Mouse (Mus musculus) intestine, postnatal 0 days (tissue): ENCODE results near the gene Wdfy1. TPM values are rescaled to one million over a fixed set of nuclear protein-coding genes. Genes with fewer than 3 reads are reported as not detected.

Experiments
- ATAC-seq: fragments of 200-750 bp; cut with Nextera tagmentation; 2 replicates; pipeline ENCODE4 v1.8.0; 2017; ENCODE audit warnings: mild to moderate bottlenecking, moderate TSS enrichment, moderate library complexity
- H3K27ac ChIP-seq: fragments of 300-500 bp; sonication (generic); 2 replicates; pipeline ENCODE4 v1.5.1; 2014; ENCODE audit warnings: mild to moderate bottlenecking, low read depth, low read length, moderate library complexity
- H3K27me3 ChIP-seq: fragments of 300-500 bp; sonication (generic); replicated peaks from 2 replicates; pipeline ENCODE4 v1.6.1; 2014; ENCODE audit warnings: low read length, mixed read lengths; ENCODE audit not compliant: control insufficient read depth, insufficient read depth
- H3K36me3 ChIP-seq: fragments of 300-500 bp; sonication (generic); 2 replicates; pipeline ENCODE4 v1.6.1; 2014; ENCODE audit warnings: mild to moderate bottlenecking, moderate library complexity; ENCODE audit not compliant: control insufficient read depth, insufficient read depth
- H3K4me1 ChIP-seq: fragments of 300-500 bp; sonication (generic); replicated peaks from 2 replicates; pipeline ENCODE4 v1.6.1; 2014; ENCODE audit warnings: antibody characterized with exemption, low read length, mixed read lengths; ENCODE audit not compliant: control insufficient read depth, insufficient read depth
- H3K4me2 ChIP-seq: fragments of 300-500 bp; sonication (generic); replicated peaks from 2 replicates; pipeline ENCODE4 v1.6.1; 2014; ENCODE audit warnings: low read depth, mild to moderate bottlenecking, moderate library complexity
- H3K4me3 ChIP-seq: fragments of 300-500 bp; sonication (generic); 2 replicates; pipeline ENCODE4 v1.5.1; 2014; ENCODE audit warnings: low read depth, low read length
- H3K9ac ChIP-seq: fragments of 300-500 bp; sonication (generic); 2 replicates; pipeline ENCODE4 v1.6.1; 2014; ENCODE audit warnings: mild to moderate bottlenecking, low read depth, low read length
- H3K9me3 ChIP-seq: fragments of 300-500 bp; sonication (generic); 2 replicates; pipeline ENCODE4 v1.6.1; 2016; ENCODE audit warnings: mixed run types; ENCODE audit not compliant: control insufficient read depth
- CTCF ChIP-seq: sonication (generic); IDR thresholded peaks from 2 replicates; pipeline ENCODE4 v1.5.1; 2016; ENCODE audit warnings: low read depth, mild to moderate bottlenecking, control low read depth, antibody characterized with exemption, moderate library complexity
- WGBS: fragments of 180-500 bp; shearing (Covaris S2); extraction: QIAGEN DNeasy Blood & Tissue Kit; methylation state at CpG from one replicate; pipeline ENCODE4 v1.1.7; 2014; 5-methylcytosine and 5-hydroxymethylcytosine counted together
- polyA plus RNA-seq: library from polyadenylated mRNA; unstranded; fragments of >200 nt; fragmentation: Nextera tagmentation; extraction: Ambion mirVana; gene quantifications from 2 replicates; pipeline ENCODE4 v1.2.1, GENCODE M21; 2015

Wdfy1 gene
- polyA plus RNA-seq, 1 experiment from 2014 or later = 37.2 TPM

GRCm38 (mm10) chr1:79761106-79761916 lies 14.6 kb downstream of the Wdfy1 start:
- H3K4me2 ChIP-seq = peak overlapping the region; percentile 89
- ATAC-seq = peak; percentile 94
- peak overlapping the region; percentile 92 for H3K4me3 ChIP-seq
- WGBS = under 1% methylated on average over 65 of the region's 65 CpGs
- peak overlapping the region; percentile 76 for H3K9ac ChIP-seq
- H3K27me3 ChIP-seq = no peaks in the 10 kb centered on the region
- peak overlapping the region; percentile 42 for H3K27ac ChIP-seq
- no peaks in the 10 kb centered on the region for H3K9me3 ChIP-seq
- no peaks in the 10 kb centered on the region for H3K36me3 ChIP-seq
- peaks cover 2% of the 10 kb centered on the region; the same call in 1 of the 2 replicates for H3K4me1 ChIP-seq
- 0 out of 2 replicates have a peak, but pooled peaks have one; percentile 4 for TF ChIP-seq CTCF

GRCm38 (mm10) chr1:79760656-79761055 lies 15.3 kb downstream of the Wdfy1 start:
- ATAC-seq = peak; percentile 45
- Histone ChIP-seq H3K4me2 (peak overlapping the region; percentile 89), H3K4me3 (peak overlapping the region; percentile 92), H3K9me3 (no peaks in the 10 kb centered on the region), H3K36me3 (no peaks in the 10 kb centered on the region), H3K27ac (peak overlapping the region; percentile 42; the same call in 1 of the 2 replicates), H3K9ac (peak overlapping the region; percentile 76), H3K4me1 (peaks cover 2% of the 10 kb centered on the region; the same call in 1 of the 2 replicates), H3K27me3 (no peaks in the 10 kb centered on the region)
- 5% methylated on average over 11 of the region's 11 CpGs for WGBS
- no peak for TF ChIP-seq CTCF

- no peaks in the 10 kb centered on the region for H3K36me3 ChIP-seq
- H3K9ac ChIP-seq = no peak overlapping the region
- no peak for TF ChIP-seq CTCF
- no peak for ATAC-seq
- peak overlapping the region; percentile 89; the same call in 1 of the 2 replicates for H3K4me2 ChIP-seq
- H3K27me3 ChIP-seq = no peaks in the 10 kb centered on the region
- peaks cover 2% of the 10 kb centered on the region; the same call in 1 of the 2 replicates for H3K4me1 ChIP-seq
- H3K27ac ChIP-seq = no peak overlapping the region
- no peak overlapping the region for H3K4me3 ChIP-seq
- H3K9me3 ChIP-seq = no peaks in the 10 kb centered on the region
- WGBS = 66% methylated on average over 5 of the region's 5 CpGs
Observed at GRCm38 (mm10) chr1:79759436-79759972, 16.4 kb downstream of the Wdfy1 start.

- 25% methylated on average over 2 of the region's 2 CpGs for WGBS
- H3K27ac ChIP-seq = no peak overlapping the region
- ATAC-seq = no peak
- H3K4me3 ChIP-seq = no peak overlapping the region
- H3K9ac ChIP-seq = no peak overlapping the region
- no peaks in the 10 kb centered on the region for H3K9me3 ChIP-seq
- H3K4me2 ChIP-seq = no peak overlapping the region
- H3K4me1 ChIP-seq = peaks cover 2% of the 10 kb centered on the region; the same call in 1 of the 2 replicates
- no peaks in the 10 kb centered on the region for H3K27me3 ChIP-seq
- TF ChIP-seq CTCF = no peak
- no peaks in the 10 kb centered on the region for H3K36me3 ChIP-seq
Observed at GRCm38 (mm10) chr1:79759006-79759405, 16.9 kb downstream of the Wdfy1 start.

- H3K27me3 ChIP-seq = no peaks in the 10 kb centered on the region
- peaks cover 2% of the 10 kb centered on the region; the same call in 1 of the 2 replicates for H3K4me1 ChIP-seq
- no peak overlapping the region for H3K27ac ChIP-seq
- no peaks in the 10 kb centered on the region for H3K36me3 ChIP-seq
- no peak overlapping the region for H3K4me2 ChIP-seq
- no peaks in the 10 kb centered on the region for H3K9me3 ChIP-seq
- H3K9ac ChIP-seq = no peak overlapping the region
- H3K4me3 ChIP-seq = no peak overlapping the region
- no peak for ATAC-seq
- 72% methylated on average over 4 of the region's 4 CpGs for WGBS
- no peak for TF ChIP-seq CTCF
Observed at GRCm38 (mm10) chr1:79757597-79757996, 18.3 kb downstream of the Wdfy1 start.

- H3K4me1 ChIP-seq = peaks cover 2% of the 10 kb centered on the region; the same call in 1 of the 2 replicates
- no peak overlapping the region for H3K4me3 ChIP-seq
- H3K9me3 ChIP-seq = no peaks in the 10 kb centered on the region
- no peak overlapping the region for H3K9ac ChIP-seq
- H3K4me2 ChIP-seq = no peak overlapping the region
- no peaks in the 10 kb centered on the region for H3K36me3 ChIP-seq
- no peaks in the 10 kb centered on the region for H3K27me3 ChIP-seq
- H3K27ac ChIP-seq = no peak overlapping the region
- no peak for ATAC-seq
- WGBS = 57% methylated on average over 7 of the region's 7 CpGs
- TF ChIP-seq CTCF = no peak
Observed at GRCm38 (mm10) chr1:79757161-79757560, 18.8 kb downstream of the Wdfy1 start.
